Mouse (Mus musculus) lung, postnatal 4 days (tissue): ENCODE measurements at regions not wholly inside any gene's neighbourhood (a gene's known extent, or its start where the extent isn't known, plus 50 kb on each side); places are given as distances from the start of the nearest gene placed in this dataset.

ENCODE experiments used
- DNase-seq, 2 experiments: peaks; one replicate each; pipeline ENCODE4 v3.0.0; 2021

- DNase-seq: no peak
These were observed 359.8 kb downstream of the Matn1 start for GRCm38 (mm10) chr4:131303936-131304335.

DNA sequence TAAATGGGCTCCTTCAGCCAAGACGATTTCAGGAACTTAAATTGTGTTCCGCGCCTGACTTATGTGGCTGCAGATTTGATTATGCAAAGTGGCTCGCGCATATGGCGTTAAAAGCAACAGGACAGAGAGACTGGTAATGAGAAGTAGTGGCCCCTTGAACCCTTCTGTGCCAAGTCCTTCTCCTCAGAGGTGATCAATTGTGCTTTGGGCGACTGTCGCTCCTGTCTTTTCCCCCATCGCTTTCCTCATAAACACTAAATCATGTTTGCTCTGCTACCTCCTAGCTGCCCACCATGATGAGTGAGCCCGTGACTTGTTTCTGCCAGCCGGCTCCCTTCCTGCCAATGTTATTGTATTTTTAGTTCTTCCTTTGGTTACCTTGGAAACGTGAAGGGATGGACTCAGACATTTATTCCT lies 360.2 kb downstream of the Matn1 start:
- DNase-seq: no peak

GRCm38 (mm10) chr4:131314231-131314630 lies 370.0 kb downstream of the Matn1 start:
- DNase-seq: no peak

DNA sequence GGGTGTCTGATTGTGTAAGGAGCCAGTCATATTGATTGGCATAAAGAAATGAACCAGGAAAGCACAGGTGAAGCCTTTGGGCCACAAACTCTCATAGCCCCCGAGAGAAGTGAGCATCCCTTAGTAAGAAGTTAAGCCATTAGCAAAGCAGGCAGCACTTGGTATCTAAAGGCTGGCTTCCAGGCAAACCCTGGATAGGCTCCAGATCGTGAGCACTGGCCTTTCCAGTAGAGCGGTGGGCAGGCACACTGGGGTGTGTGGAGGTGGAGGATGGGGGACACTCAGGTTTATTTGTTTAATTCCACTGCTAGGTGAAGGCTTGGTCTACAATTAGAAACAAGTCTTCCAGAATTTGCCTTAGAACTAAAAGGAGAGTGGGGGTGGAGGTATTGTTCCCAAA lies 371.9 kb downstream of the Matn1 start:
- no peak for DNase-seq

- no peak for DNase-seq
These were observed 378.1 kb downstream of the Matn1 start for GRCm38 (mm10) chr4:131322323-131322722.

- DNase-seq: no peak
These were observed 380.3 kb downstream of the Matn1 start for GRCm38 (mm10) chr4:131324486-131324885.

DNA sequence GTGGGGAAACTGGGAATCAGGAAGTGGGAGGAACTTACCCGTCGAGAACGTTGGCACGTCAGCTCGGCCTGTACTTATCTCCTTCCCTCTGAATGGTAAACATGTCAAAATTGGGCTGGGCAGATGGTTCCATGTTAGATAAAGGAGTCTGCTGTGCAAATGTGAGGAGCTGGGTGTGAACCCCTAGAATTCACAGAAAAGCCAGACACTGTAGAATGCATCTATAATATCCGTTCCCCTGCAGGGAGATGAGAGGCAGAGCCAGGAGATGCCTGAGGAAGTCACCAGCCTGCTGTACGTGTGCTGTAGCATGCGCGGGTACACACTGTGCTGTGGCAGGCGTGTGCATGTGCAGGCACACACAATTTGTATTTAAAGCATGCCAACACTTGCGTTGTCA lies 381.0 kb downstream of the Matn1 start:
- no peak for DNase-seq

DNA sequence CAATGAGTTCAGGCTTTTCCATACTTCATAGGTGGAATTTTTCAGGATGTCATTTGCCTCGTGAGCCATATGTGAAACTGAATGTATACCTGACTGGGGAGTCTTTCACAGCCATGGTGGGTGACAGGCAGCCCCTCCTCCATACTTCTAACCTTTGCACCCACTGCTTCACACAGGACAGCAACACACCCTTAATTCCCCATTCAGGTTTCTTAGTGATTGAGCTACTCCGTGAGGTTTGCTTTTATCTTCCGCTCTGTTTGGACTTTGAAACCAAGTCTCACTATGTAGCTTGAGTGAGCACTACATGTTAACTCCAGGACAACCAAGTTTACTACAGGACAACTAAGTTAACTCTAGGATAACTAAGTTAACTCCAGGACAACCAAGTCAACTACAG lies 381.4 kb downstream of the Matn1 start:
- DNase-seq: no peak

DNA sequence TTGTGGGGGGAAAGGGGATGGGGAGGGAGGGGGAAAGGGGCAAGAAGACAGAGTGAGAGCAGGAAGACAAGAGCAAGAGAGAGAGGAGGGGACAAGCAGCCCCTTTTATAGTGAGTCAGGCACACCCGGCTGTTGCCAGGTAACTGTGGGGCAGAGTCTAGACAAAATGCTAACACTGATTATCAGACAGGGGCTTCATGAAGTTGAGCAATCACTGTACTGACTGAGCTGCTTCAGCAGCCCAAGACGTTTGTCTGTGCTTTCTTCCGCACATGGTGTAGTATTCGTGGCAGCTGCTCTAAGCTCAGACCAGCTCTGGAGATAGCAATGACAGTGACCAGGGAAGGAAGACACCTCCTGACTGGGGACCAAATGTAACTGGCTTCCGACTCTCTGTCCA lies 385.2 kb downstream of the Matn1 start:
- no peak for DNase-seq

- DNase-seq: no peak
These were observed 387.5 kb downstream of the Matn1 start for GRCm38 (mm10) chr4:131331646-131332045.

DNA sequence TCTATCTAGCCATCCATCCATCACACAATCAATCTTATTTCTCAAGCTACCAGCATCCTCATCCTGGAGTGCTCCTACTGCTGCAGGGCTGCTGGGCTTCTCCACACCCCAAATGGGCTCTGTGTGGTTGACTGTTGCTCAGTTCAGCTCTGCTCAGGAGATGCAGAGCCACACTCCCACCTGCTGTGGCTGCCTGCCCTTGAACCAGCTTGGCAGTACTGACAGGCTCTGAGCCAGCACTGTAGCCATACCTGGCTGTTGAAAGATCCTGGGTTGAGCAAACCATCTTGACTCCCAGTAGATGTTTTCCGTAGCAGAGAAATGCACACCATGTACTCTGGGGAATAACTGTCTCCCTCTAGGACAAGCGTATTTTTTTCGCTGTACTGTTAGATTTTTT lies 392.6 kb downstream of the Matn1 start:
- DNase-seq: no peak

- no peak for DNase-seq
These were observed 397.0 kb downstream of the Matn1 start for GRCm38 (mm10) chr4:131340993-131341695.

DNA sequence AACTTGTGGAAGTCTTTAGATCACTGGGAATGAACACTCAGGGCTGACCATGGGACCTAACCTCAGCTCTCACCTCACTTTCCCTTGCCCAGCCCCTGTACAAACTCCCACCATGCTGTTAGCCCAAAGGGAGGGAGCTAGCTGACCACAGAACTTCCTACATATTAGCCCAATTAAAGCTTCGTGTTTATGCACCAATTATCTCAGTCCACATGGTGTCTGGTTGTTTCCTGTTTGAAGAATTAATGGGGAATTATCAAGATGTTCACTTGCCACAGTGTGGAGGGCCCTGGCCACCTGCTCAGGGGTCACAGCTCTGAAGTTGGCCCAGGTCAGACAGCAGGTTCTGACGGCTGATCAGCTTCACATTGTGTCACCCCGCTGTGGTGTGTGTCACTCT lies 402.5 kb downstream of the Matn1 start:
- no peak for DNase-seq

DNA sequence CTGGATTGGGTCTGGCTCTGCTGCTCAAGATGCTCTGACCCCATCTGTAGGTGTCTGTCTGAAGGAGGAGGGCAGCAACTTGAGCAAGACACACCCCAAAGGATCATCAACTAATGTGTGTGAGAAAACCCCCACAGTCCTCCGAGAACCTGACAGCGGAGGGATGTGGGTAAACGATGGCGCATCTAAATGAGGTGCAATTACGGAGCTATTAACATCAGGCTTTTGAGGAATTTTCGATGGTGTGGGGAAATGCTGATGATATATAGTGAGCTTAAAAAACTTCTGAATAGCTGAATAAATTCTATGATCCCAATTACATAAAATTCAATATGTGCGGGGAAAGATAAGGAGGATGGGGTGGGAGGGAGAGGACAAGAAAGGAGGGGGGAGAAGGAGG lies 406.1 kb downstream of the Matn1 start:
- no peak for DNase-seq

DNA sequence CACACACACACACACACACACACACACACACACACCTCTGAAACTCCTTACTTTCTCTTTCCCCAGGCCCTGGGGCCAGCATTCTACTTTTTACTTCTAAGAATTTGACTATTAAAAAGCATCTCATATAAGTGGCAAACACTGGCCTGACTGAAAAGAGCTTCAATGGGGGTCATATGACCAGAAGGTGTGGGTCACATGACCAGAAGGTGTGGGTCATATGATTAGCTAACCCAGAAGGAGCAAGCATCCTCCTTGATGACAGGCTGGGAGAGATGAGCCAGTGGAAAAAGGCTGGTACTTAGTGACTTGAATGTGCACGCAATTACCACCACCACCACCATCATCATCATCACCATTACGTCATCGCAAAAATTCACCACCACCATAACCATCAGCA lies 410.7 kb downstream of the Matn1 start:
- DNase-seq: no peak

DNA sequence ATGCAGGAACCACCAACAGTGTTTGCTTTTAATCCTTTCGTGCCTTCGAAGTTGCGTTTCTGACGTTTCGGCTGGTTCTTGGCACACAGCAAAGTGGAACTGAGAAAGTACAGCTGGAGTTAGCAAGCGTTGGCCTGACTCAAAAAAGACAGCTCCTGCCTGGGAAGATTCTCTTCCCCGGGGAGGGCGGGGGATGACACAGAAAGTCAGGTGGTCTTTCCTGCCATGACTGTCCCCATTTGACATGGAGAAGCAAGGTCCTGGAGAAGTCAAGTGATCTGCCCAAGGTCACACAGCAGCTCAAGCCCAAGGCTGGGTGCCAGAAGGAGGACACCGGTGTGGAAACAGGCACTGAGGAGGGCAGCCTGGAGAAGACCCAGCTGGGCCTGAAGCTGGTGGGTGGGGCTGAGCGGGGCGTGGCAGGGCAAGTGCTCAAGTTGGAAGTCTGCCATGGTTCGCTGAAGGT lies 411.4 kb downstream of the Matn1 start:
- DNase-seq: peak; percentile 53 to 61

- no peak for DNase-seq
These were observed 412.1 kb downstream of the Matn1 start for GRCm38 (mm10) chr4:131356316-131356715.

GRCm38 (mm10) chr4:131363030-131363429 lies 418.8 kb downstream of the Matn1 start:
- no peak for DNase-seq

DNA sequence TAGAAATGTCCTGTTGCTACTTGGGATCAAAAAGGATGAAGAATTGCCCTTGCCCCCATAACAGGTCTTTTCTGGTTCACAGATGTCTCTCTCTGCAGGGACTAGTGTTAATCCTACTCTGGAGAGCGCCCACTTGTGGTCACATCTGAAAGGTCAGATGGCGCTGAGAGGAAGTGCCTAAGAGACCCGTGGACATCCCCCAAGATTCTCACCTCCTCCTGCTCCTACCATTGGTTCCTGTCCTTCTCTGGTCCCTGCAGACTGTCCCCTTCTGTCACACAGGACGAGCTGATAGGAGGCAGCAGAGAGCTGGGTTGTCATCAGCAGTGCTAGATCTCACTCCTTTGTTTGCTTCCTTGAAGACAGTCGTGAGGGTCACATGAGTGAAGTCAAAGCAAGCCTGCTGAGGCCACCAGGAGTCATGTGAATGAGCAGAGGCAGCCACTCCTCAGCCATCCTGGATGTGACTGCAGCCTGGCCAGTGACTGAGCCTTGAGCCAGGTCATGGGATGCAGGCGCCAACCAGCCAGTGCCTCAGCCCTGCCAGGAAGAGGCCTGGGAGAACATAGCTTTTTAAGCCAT lies 420.6 kb downstream of the Matn1 start:
- peak in 1 of 2 experiments; percentile 47 for DNase-seq

GRCm38 (mm10) chr4:131366006-131366405 lies 421.8 kb downstream of the Matn1 start:
- DNase-seq: no peak

- DNase-seq: no peak
These were observed 422.5 kb downstream of the Matn1 start for GRCm38 (mm10) chr4:131366656-131367055.

DNA sequence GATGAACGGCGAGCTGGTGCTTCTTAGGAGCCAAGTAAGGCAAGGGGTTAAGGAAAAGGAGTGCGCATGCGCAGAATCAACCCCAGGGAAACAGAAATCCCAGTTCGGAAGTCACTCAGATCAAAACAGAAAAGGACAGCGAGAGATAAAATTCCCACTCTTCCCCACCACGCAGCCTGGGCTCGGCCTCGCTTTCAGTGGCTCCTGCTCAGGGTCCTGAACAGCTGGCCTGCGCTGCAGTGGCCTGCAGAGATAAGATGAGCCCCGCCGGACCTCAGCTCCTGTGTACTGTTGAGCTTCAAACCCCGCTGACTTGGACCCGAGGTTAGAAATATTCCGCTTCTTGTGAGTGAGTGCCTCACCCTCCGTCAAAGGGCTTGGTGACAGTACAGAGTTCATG lies 428.3 kb downstream of the Matn1 start:
- no peak for DNase-seq

DNA sequence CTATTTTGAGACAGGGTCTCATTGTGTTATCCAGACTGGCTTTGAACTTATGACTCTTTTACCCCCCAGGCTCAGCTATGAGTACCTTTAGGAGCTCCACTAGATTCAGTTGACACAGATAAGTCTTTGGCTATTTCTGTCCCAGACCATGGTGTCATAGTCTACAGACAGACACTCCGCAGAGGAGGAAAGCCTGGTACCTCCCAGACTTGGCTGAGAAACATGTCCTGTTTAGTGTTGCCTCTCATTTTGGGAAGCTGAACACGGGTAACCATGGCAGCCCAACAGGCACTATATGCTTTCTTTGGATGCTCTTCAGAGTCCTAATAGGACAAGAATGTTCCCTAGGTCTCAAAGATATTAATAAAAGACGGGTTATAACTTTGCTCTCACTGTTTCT lies 429.0 kb downstream of the Matn1 start:
- no peak for DNase-seq

- DNase-seq: no peak
These were observed 430.5 kb downstream of the Matn1 start for GRCm38 (mm10) chr4:131374527-131375290.
